Mouse (Mus musculus): ENCODE results near the gene Myo16. TPM values are rescaled to one million over a fixed set of nuclear protein-coding genes. Genes with fewer than 3 reads are reported as not detected.

Gene Myo16
- polyA plus RNA-seq, 1 experiment from 2014 or later: 0.81 TPM

DNA sequence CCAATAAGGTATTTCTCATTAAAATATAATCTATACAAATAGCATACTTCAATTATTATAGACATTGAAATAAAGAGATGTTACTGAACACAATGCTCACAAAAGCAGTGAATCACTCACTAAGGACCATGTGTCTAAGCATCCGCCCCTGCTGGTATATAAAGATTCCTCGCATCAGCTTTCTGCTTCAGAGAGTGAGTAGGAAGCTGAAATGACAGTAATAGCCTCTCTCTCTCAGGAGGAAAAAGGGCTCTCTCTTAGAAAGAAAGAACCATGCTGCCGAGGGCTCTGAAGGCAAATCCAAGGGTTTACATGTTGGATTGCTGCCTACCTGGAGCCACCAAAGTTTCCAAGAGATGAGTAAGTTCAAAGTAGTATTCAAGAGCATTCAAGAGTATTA is 392.2 kb downstream of the Myo16 start:
- no peaks in the 10 kb centered on the region for H3K36me3 ChIP-seq (replicated peaks; ENCODE audit: control insufficient read depth, insufficient read depth, low read depth, low read length)
- 93% methylated on average over 3 of the region's 3 CpGs for WGBS
- 0 out of 2 replicates have a peak, but pooled peaks cover 3% of the 10 kb centered on the region for H3K9me3 ChIP-seq (replicated peaks; ENCODE audit: control insufficient read depth, low read length)
- H3K4me1 ChIP-seq (ENCODE audit: control insufficient read depth, insufficient read depth, low read length): no peaks in the 10 kb centered on the region
- H3K27ac ChIP-seq (replicated peaks; ENCODE audit: low read depth, low read length): no peak overlapping the region
- no peak overlapping the region for H3K4me3 ChIP-seq (ENCODE audit: low read depth, low read length)
- no peak for DNase-seq (ENCODE audit: low spot score)
- H3K9ac ChIP-seq (replicated peaks; ENCODE audit: low read length): no peak overlapping the region
- no peaks in the 10 kb centered on the region for H3K27me3 ChIP-seq (ENCODE audit: control insufficient read depth, insufficient read depth, low read length)
- H3K4me2 ChIP-seq (ENCODE audit: low read depth, low read length): no peak overlapping the region
- ATAC-seq (replicated peaks; ENCODE audit: insufficient number of reproducible peaks, low FRiP score, low TSS enrichment, low read depth): no peak

GRCm38 (mm10) chr8:10546519-10546918 is 392.8 kb downstream of the Myo16 start:
- ATAC-seq (replicated peaks; ENCODE audit: insufficient number of reproducible peaks, low FRiP score, low TSS enrichment, low read depth) (no peak), DNase-seq (ENCODE audit: low spot score) (no peak)

GRCm38 (mm10) chr8:10548003-10548584 is 394.4 kb downstream of the Myo16 start:
- H3K4me3 ChIP-seq (ENCODE audit: low read depth, low read length): no peak overlapping the region
- H3K27me3 ChIP-seq (ENCODE audit: control insufficient read depth, insufficient read depth, low read length): no peaks in the 10 kb centered on the region
- no peak overlapping the region for H3K4me2 ChIP-seq (ENCODE audit: low read depth, low read length)
- no peak overlapping the region for H3K27ac ChIP-seq (replicated peaks; ENCODE audit: low read depth, low read length)
- H3K9me3 ChIP-seq (replicated peaks; ENCODE audit: control insufficient read depth, low read length): 0 out of 2 replicates have a peak, but pooled peaks cover 3% of the 10 kb centered on the region
- ATAC-seq (replicated peaks; ENCODE audit: insufficient number of reproducible peaks, low FRiP score, low TSS enrichment, low read depth): no peak
- no peaks in the 10 kb centered on the region for H3K36me3 ChIP-seq (replicated peaks; ENCODE audit: control insufficient read depth, insufficient read depth, low read depth, low read length)
- WGBS: 78% methylated on average over 9 of the region's 9 CpGs
- no peaks in the 10 kb centered on the region for H3K4me1 ChIP-seq (ENCODE audit: control insufficient read depth, insufficient read depth, low read length)
- H3K9ac ChIP-seq (replicated peaks; ENCODE audit: low read length): no peak overlapping the region
- DNase-seq (ENCODE audit: low spot score): no peak

More at GRCm38 (mm10) chr8:10546519-10546918, 392.8 kb downstream of the Myo16 start:
- Histone ChIP-seq H3K4me1 (ENCODE audit: control insufficient read depth, insufficient read depth, low read length) (no peaks in the 10 kb centered on the region), H3K9me3 (replicated peaks; ENCODE audit: control insufficient read depth, low read length) (0 out of 2 replicates have a peak, but pooled peaks cover 3% of the 10 kb centered on the region), H3K27me3 (ENCODE audit: control insufficient read depth, insufficient read depth, low read length) (no peaks in the 10 kb centered on the region), H3K9ac (replicated peaks; ENCODE audit: low read length) (no peak overlapping the region), H3K36me3 (replicated peaks; ENCODE audit: control insufficient read depth, insufficient read depth, low read depth, low read length) (no peaks in the 10 kb centered on the region), H3K4me3 (ENCODE audit: low read depth, low read length) (no peak overlapping the region), H3K27ac (replicated peaks; ENCODE audit: low read depth, low read length) (no peak overlapping the region), H3K4me2 (ENCODE audit: low read depth, low read length) (no peak overlapping the region)
- WGBS: 90% methylated on average over 8 of the region's 8 CpGs

DNA sequence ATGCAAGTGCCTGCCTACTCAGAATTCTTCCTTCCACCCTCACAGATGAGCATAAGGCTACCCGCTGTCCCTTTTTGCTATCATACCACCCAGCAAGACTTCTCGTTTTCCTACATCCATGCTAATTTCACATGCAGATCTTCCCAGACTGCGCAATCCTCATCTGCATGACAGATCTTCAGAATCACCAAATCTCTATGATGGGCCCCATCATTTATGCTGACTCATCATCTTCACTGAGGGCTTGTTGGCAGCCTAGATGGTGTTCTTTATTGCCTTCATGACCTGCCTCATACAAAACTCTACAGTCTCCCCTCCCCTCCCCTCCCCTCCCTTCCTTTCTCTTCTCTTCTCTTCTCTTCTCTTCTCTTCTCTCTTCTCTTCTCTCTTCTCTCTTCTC is 395.7 kb downstream of the Myo16 start:
- Histone ChIP-seq H3K4me3 (ENCODE audit: low read depth, low read length) (no peak overlapping the region), H3K27me3 (ENCODE audit: control insufficient read depth, insufficient read depth, low read length) (no peaks in the 10 kb centered on the region), H3K4me2 (ENCODE audit: low read depth, low read length) (no peak overlapping the region), H3K36me3 (replicated peaks; ENCODE audit: control insufficient read depth, insufficient read depth, low read depth, low read length) (no peaks in the 10 kb centered on the region), H3K4me1 (ENCODE audit: control insufficient read depth, insufficient read depth, low read length) (no peaks in the 10 kb centered on the region), H3K9ac (replicated peaks; ENCODE audit: low read length) (no peak overlapping the region), H3K9me3 (replicated peaks; ENCODE audit: control insufficient read depth, low read length) (no peaks in the 10 kb centered on the region), H3K27ac (replicated peaks; ENCODE audit: low read depth, low read length) (no peak overlapping the region)
- DNase-seq (ENCODE audit: low spot score) (no peak), ATAC-seq (replicated peaks; ENCODE audit: insufficient number of reproducible peaks, low FRiP score, low TSS enrichment, low read depth) (no peak)
- WGBS: 97% methylated on average over 3 of the region's 3 CpGs

- ATAC-seq (replicated peaks; ENCODE audit: insufficient number of reproducible peaks, low FRiP score, low TSS enrichment, low read depth): no peak
- H3K9ac ChIP-seq (replicated peaks; ENCODE audit: low read length): no peak overlapping the region
Measured at GRCm38 (mm10) chr8:10557961-10558360, 404.2 kb downstream of the Myo16 start.

GRCm38 (mm10) chr8:10559479-10559878 is 405.8 kb downstream of the Myo16 start:
- H3K4me2 ChIP-seq (ENCODE audit: low read depth, low read length): no peak overlapping the region
- no peak overlapping the region for H3K9ac ChIP-seq (replicated peaks; ENCODE audit: low read length)
- WGBS: 87% methylated on average over 6 of the region's 6 CpGs
- H3K27ac ChIP-seq (replicated peaks; ENCODE audit: low read depth, low read length): no peak overlapping the region
- DNase-seq (ENCODE audit: low spot score) (no peak), ATAC-seq (replicated peaks; ENCODE audit: insufficient number of reproducible peaks, low FRiP score, low TSS enrichment, low read depth) (no peak)
- no peak overlapping the region for H3K4me3 ChIP-seq (ENCODE audit: low read depth, low read length)
- H3K4me1 ChIP-seq (ENCODE audit: control insufficient read depth, insufficient read depth, low read length): no peaks in the 10 kb centered on the region
- no peaks in the 10 kb centered on the region for H3K9me3 ChIP-seq (replicated peaks; ENCODE audit: control insufficient read depth, low read length)
- no peaks in the 10 kb centered on the region for H3K27me3 ChIP-seq (ENCODE audit: control insufficient read depth, insufficient read depth, low read length)
- H3K36me3 ChIP-seq (replicated peaks; ENCODE audit: control insufficient read depth, insufficient read depth, low read depth, low read length): no peaks in the 10 kb centered on the region

More at GRCm38 (mm10) chr8:10557961-10558360, 404.2 kb downstream of the Myo16 start:
- no peak overlapping the region for H3K4me2 ChIP-seq (ENCODE audit: low read depth, low read length)
- H3K4me1 ChIP-seq (ENCODE audit: control insufficient read depth, insufficient read depth, low read length): no peaks in the 10 kb centered on the region
- 80% methylated on average over 7 of the region's 7 CpGs for WGBS
- no peak overlapping the region for H3K27ac ChIP-seq (replicated peaks; ENCODE audit: low read depth, low read length)
- H3K4me3 ChIP-seq (ENCODE audit: low read depth, low read length): no peak overlapping the region
- no peak for DNase-seq (ENCODE audit: low spot score)
- H3K9me3 ChIP-seq (replicated peaks; ENCODE audit: control insufficient read depth, low read length): no peaks in the 10 kb centered on the region
- no peaks in the 10 kb centered on the region for H3K36me3 ChIP-seq (replicated peaks; ENCODE audit: control insufficient read depth, insufficient read depth, low read depth, low read length)
- no peaks in the 10 kb centered on the region for H3K27me3 ChIP-seq (ENCODE audit: control insufficient read depth, insufficient read depth, low read length)

- Histone ChIP-seq H3K9ac (replicated peaks; ENCODE audit: low read length) (no peak overlapping the region), H3K27me3 (ENCODE audit: control insufficient read depth, insufficient read depth, low read length) (no peaks in the 10 kb centered on the region), H3K36me3 (replicated peaks; ENCODE audit: control insufficient read depth, insufficient read depth, low read depth, low read length) (no peaks in the 10 kb centered on the region), H3K4me2 (ENCODE audit: low read depth, low read length) (no peak overlapping the region), H3K4me3 (ENCODE audit: low read depth, low read length) (no peak overlapping the region), H3K4me1 (ENCODE audit: control insufficient read depth, insufficient read depth, low read length) (no peaks in the 10 kb centered on the region), H3K27ac (replicated peaks; ENCODE audit: low read depth, low read length) (no peak overlapping the region), H3K9me3 (replicated peaks; ENCODE audit: control insufficient read depth, low read length) (no peaks in the 10 kb centered on the region)
- DNase-seq (ENCODE audit: low spot score): no peak
- 79% methylated on average over 5 of the region's 5 CpGs for WGBS
- ATAC-seq (replicated peaks; ENCODE audit: insufficient number of reproducible peaks, low FRiP score, low TSS enrichment, low read depth): no peak
Measured at GRCm38 (mm10) chr8:10561616-10562015, 407.9 kb downstream of the Myo16 start.

GRCm38 (mm10) chr8:10562046-10562445 is 408.3 kb downstream of the Myo16 start:
- DNase-seq (ENCODE audit: low spot score): no peak
- WGBS: 82% methylated on average over 13 of the region's 13 CpGs
- H3K4me1 ChIP-seq (ENCODE audit: control insufficient read depth, insufficient read depth, low read length): no peaks in the 10 kb centered on the region
- no peak overlapping the region for H3K4me2 ChIP-seq (ENCODE audit: low read depth, low read length)
- no peak for ATAC-seq (replicated peaks; ENCODE audit: insufficient number of reproducible peaks, low FRiP score, low TSS enrichment, low read depth)
- H3K27me3 ChIP-seq (ENCODE audit: control insufficient read depth, insufficient read depth, low read length): no peaks in the 10 kb centered on the region
- H3K9ac ChIP-seq (replicated peaks; ENCODE audit: low read length): no peak overlapping the region
- no peak overlapping the region for H3K4me3 ChIP-seq (ENCODE audit: low read depth, low read length)
- no peak overlapping the region for H3K27ac ChIP-seq (replicated peaks; ENCODE audit: low read depth, low read length)
- no peaks in the 10 kb centered on the region for H3K9me3 ChIP-seq (replicated peaks; ENCODE audit: control insufficient read depth, low read length)
- no peaks in the 10 kb centered on the region for H3K36me3 ChIP-seq (replicated peaks; ENCODE audit: control insufficient read depth, insufficient read depth, low read depth, low read length)

Data from embryonic facial prominence, embryonic 11.5 days (tissue).